Mouse (Mus musculus) stomach, postnatal 0 days (tissue): Measurements from ENCODE around the gene Insyn1.

Experiments used
- CTCF ChIP-seq: IDR thresholded peaks from 2 replicates; pipeline ENCODE4 v1.5.1; 2016; ENCODE audit warnings: antibody characterized with exemption, low read depth, mild to moderate bottlenecking, moderate library complexity
- EP300 ChIP-seq: optimal IDR thresholded peaks from 2 replicates; pipeline ENCODE3; 2016; ENCODE audit warnings: antibody characterized with exemption

GRCm38 (mm10) chr9:58453791-58454378 is 34.5 kb upstream of the Insyn1 start:
- TF ChIP-seq CTCF (no peak), EP300 (no peak)
